Mouse (Mus musculus): ENCODE results near the gene Sptbn1.

GRCm38 (mm10) chr11:30190959-30191358 lies 77.0 kb downstream of the Sptbn1 start:
- TF ChIP-seq CTCF (IDR thresholded peaks at IDR 0.05; ENCODE audit: control insufficient read depth, insufficient read depth, low read length) (no peak), POLR2A (IDR thresholded peaks at IDR 0.05; ENCODE audit: borderline replicate concordance, control insufficient read depth, low read depth, low read length) (no peak)

Data from bone marrow, adult 2 months (tissue).